Mouse (Mus musculus): ENCODE data around the gene Grm3. TPM values are rescaled to one million over a fixed set of nuclear protein-coding genes. Genes with fewer than 3 reads are reported as not detected.

Gene Grm3
- polyA plus RNA-seq, 1 experiment from 2014 or later, result 0.49 TPM

- H3K4me1 ChIP-seq, result no peaks in the 10 kb centered on the region
- no peak overlapping the region for H3K27ac ChIP-seq
- 89% methylated on average over 1 of the region's 1 CpGs for WGBS
- H3K36me3 ChIP-seq, result no peaks in the 10 kb centered on the region
- no peak overlapping the region for H3K9ac ChIP-seq
- no peak for ATAC-seq (ENCODE audit: insufficient number of reproducible peaks, insufficient read depth, low FRiP score, low TSS enrichment)
- H3K27me3 ChIP-seq, result no peaks in the 10 kb centered on the region
- no peak overlapping the region for H3K4me2 ChIP-seq (replicated peaks)
- H3K9me3 ChIP-seq, result no peaks in the 10 kb centered on the region
- H3K4me3 ChIP-seq, result no peak overlapping the region
Measured at GRCm38 (mm10) chr5:9692333-9692732, 32.6 kb downstream of the Grm3 start.

- no peaks in the 10 kb centered on the region for H3K36me3 ChIP-seq
- H3K27me3 ChIP-seq, result no peaks in the 10 kb centered on the region
- ATAC-seq (ENCODE audit: insufficient number of reproducible peaks, insufficient read depth, low FRiP score, low TSS enrichment), result no peak
- H3K9ac ChIP-seq, result no peak overlapping the region
- 39% methylated on average over 3 of the region's 3 CpGs for WGBS
- H3K27ac ChIP-seq, result no peak overlapping the region
- no peak overlapping the region for H3K4me3 ChIP-seq
- no peaks in the 10 kb centered on the region for H3K4me1 ChIP-seq
- no peaks in the 10 kb centered on the region for H3K9me3 ChIP-seq
- H3K4me2 ChIP-seq (replicated peaks), result no peak overlapping the region
Measured at GRCm38 (mm10) chr5:9690599-9691242, 34.2 kb downstream of the Grm3 start.

- Histone ChIP-seq H3K4me1 (no peaks in the 10 kb centered on the region), H3K9me3 (no peaks in the 10 kb centered on the region), H3K36me3 (no peaks in the 10 kb centered on the region), H3K4me2 (replicated peaks) (no peak overlapping the region), H3K27me3 (no peaks in the 10 kb centered on the region), H3K27ac (no peak overlapping the region), H3K9ac (no peak overlapping the region), H3K4me3 (no peak overlapping the region)
- WGBS, result 27% methylated on average over 1 of the region's 1 CpGs
- ATAC-seq (ENCODE audit: insufficient number of reproducible peaks, insufficient read depth, low FRiP score, low TSS enrichment), result no peak
Measured at GRCm38 (mm10) chr5:9690192-9690591, 34.8 kb downstream of the Grm3 start.

- no peak for ATAC-seq (ENCODE audit: insufficient number of reproducible peaks, insufficient read depth, low FRiP score, low TSS enrichment)
- H3K27ac ChIP-seq, result no peak overlapping the region
- 52% methylated on average over 2 of the region's 2 CpGs for WGBS
Measured at GRCm38 (mm10) chr5:9683204-9683603, 41.8 kb downstream of the Grm3 start.

GRCm38 (mm10) chr5:9669002-9669401 lies 56.0 kb downstream of the Grm3 start:
- H3K9ac ChIP-seq, result no peak overlapping the region
- H3K27ac ChIP-seq, result no peak overlapping the region
- WGBS, result 79% methylated on average over 1 of the region's 1 CpGs
- H3K4me2 ChIP-seq (replicated peaks), result no peak overlapping the region
- no peaks in the 10 kb centered on the region for H3K36me3 ChIP-seq
- no peaks in the 10 kb centered on the region for H3K9me3 ChIP-seq
- H3K4me1 ChIP-seq, result no peaks in the 10 kb centered on the region
- no peak for ATAC-seq (ENCODE audit: insufficient number of reproducible peaks, insufficient read depth, low FRiP score, low TSS enrichment)
- no peak overlapping the region for H3K4me3 ChIP-seq
- H3K27me3 ChIP-seq, result no peaks in the 10 kb centered on the region

More at GRCm38 (mm10) chr5:9683204-9683603, 41.8 kb downstream of the Grm3 start:
- H3K9me3 ChIP-seq, result no peaks in the 10 kb centered on the region
- H3K27me3 ChIP-seq, result no peaks in the 10 kb centered on the region
- H3K36me3 ChIP-seq, result no peaks in the 10 kb centered on the region
- H3K4me3 ChIP-seq, result no peak overlapping the region
- no peaks in the 10 kb centered on the region for H3K4me1 ChIP-seq
- no peak overlapping the region for H3K4me2 ChIP-seq (replicated peaks)
- no peak overlapping the region for H3K9ac ChIP-seq

DNA sequence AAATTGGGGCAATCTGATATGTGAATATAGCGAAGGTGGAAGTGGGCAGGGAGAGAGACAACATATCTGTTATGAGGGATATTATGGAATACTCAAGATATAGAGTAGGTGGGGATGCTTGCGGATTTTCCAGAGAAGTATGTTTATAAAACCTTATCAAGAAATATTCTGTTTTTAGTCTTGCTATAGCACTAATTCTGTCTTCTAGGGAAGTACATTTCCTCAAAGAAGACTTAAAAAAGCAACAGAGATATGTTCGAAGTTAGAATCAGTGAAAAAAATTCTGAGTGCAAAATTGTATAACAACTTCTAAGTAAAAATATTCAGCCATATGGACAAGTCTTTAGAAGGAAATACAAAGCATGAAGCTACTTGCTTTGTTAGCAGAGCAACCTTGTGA lies 61.6 kb downstream of the Grm3 start:
- H3K9ac ChIP-seq, result no peak overlapping the region
- ATAC-seq (ENCODE audit: insufficient number of reproducible peaks, insufficient read depth, low FRiP score, low TSS enrichment), result no peak
- H3K27ac ChIP-seq, result no peak overlapping the region
- no peak overlapping the region for H3K4me3 ChIP-seq
- 85% methylated on average over 3 of the region's 3 CpGs for WGBS
- H3K27me3 ChIP-seq, result no peaks in the 10 kb centered on the region
- no peak overlapping the region for H3K4me2 ChIP-seq (replicated peaks)
- no peaks in the 10 kb centered on the region for H3K36me3 ChIP-seq
- H3K4me1 ChIP-seq, result no peaks in the 10 kb centered on the region
- no peaks in the 10 kb centered on the region for H3K9me3 ChIP-seq

DNA sequence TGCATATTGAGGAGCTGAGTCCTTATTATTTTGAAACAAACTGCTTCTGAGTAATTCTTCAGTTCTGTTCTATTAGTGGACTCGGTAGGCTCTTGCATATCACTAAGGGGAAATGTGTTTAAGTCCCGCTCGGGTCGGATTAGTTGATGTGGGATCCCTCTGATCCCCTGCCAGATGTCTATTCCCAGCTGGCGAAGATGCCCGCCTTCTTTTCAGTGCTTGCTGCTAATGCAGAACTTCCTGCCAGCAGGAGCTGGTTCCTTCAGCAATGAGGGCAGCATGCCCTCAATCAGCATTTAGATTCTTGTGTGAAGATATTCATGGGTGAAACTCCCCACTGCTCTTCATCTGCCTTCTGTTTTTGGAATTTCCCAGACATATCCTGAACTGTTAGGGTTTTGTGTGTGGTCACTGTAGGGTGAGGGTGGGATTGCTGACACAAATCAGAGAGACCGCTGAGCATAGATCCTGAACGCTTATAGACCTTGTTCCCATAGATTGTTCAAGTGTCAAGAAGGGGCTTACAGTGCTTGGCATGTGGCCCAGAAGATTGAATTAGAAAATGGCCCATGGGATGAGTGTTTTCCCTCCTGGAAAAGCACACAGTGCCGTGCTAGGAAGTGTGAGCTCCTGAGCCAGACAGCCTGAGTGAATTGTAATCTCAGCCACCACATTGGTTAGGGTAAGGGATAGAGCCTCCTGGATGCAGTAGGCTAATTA lies 62.9 kb downstream of the Grm3 start:
- no peak overlapping the region for H3K9ac ChIP-seq
- H3K27ac ChIP-seq, result no peak overlapping the region
- H3K9me3 ChIP-seq, result no peaks in the 10 kb centered on the region
- 66% methylated on average over 9 of the region's 9 CpGs for WGBS
- ATAC-seq (ENCODE audit: insufficient number of reproducible peaks, insufficient read depth, low FRiP score, low TSS enrichment), result no peak
- no peak overlapping the region for H3K4me3 ChIP-seq
- no peak overlapping the region for H3K4me2 ChIP-seq (replicated peaks)
- H3K36me3 ChIP-seq, result no peaks in the 10 kb centered on the region
- H3K27me3 ChIP-seq, result no peaks in the 10 kb centered on the region
- no peaks in the 10 kb centered on the region for H3K4me1 ChIP-seq

DNA sequence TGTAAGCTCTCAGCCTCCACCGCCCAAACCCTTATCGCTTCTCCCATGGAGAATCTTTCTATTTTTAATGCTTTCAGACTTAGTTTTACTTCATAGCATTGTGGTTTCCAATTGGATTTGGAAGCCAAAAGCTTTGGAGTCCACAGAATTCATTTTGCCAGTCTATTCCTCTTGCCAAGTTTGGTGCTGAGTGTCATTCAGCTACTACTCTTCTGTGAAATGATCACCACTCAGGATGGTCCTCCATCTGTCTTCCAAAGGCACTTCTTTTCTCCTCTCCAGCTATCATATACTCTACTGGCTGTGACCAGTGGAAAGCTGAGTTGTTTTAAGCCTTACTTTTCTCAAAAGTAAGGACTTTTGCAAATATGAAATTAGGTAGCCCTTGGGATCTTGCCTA lies 86.4 kb downstream of the Grm3 start:
- 96% methylated on average over 2 of the region's 2 CpGs for WGBS
- Histone ChIP-seq H3K36me3 (no peaks in the 10 kb centered on the region), H3K4me1 (no peaks in the 10 kb centered on the region), H3K27me3 (no peaks in the 10 kb centered on the region), H3K9ac (no peak overlapping the region), H3K4me2 (replicated peaks) (no peak overlapping the region), H3K27ac (no peak overlapping the region), H3K9me3 (no peaks in the 10 kb centered on the region), H3K4me3 (no peak overlapping the region)
- no peak for ATAC-seq (ENCODE audit: insufficient number of reproducible peaks, insufficient read depth, low FRiP score, low TSS enrichment)

GRCm38 (mm10) chr5:9627220-9627619 lies 97.8 kb downstream of the Grm3 start:
- 74% methylated on average over 2 of the region's 2 CpGs for WGBS

DNA sequence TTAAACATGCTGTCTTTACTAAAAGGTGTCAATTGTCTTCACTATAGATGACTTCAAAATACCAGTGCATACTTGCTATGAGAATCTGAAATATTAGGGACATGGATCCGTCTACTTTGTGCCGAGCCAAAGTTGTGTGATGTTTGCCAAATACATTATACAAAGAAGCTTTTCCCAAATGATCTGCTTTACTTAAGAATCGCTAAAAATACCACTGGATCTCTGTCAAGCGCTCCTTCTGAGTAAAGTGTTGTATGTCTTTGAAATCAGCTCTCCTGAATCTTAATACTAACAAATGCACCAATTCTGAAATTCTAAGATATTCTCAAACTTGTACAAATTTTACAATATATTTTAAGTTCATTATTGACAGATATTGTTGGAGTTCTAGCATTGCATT lies 100.6 kb downstream of the Grm3 start:
- no peak overlapping the region for H3K4me2 ChIP-seq (replicated peaks)
- H3K4me3 ChIP-seq, result no peak overlapping the region
- no peak overlapping the region for H3K27ac ChIP-seq
- no peak for ATAC-seq (ENCODE audit: insufficient number of reproducible peaks, insufficient read depth, low FRiP score, low TSS enrichment)
- 86% methylated on average over 4 of the region's 4 CpGs for WGBS
- no peak overlapping the region for H3K9ac ChIP-seq
- H3K36me3 ChIP-seq, result no peaks in the 10 kb centered on the region
- no peaks in the 10 kb centered on the region for H3K4me1 ChIP-seq
- no peaks in the 10 kb centered on the region for H3K9me3 ChIP-seq
- no peaks in the 10 kb centered on the region for H3K27me3 ChIP-seq

More at GRCm38 (mm10) chr5:9627220-9627619, 97.8 kb downstream of the Grm3 start:
- Histone ChIP-seq H3K4me1 (no peaks in the 10 kb centered on the region), H3K27ac (no peak overlapping the region), H3K4me3 (no peak overlapping the region), H3K27me3 (no peaks in the 10 kb centered on the region), H3K9me3 (no peaks in the 10 kb centered on the region), H3K4me2 (replicated peaks) (no peak overlapping the region), H3K9ac (no peak overlapping the region), H3K36me3 (no peaks in the 10 kb centered on the region)
- no peak for ATAC-seq (ENCODE audit: insufficient number of reproducible peaks, insufficient read depth, low FRiP score, low TSS enrichment)

- no peaks in the 10 kb centered on the region for H3K27me3 ChIP-seq
- H3K4me2 ChIP-seq (replicated peaks), result no peak overlapping the region
- H3K4me3 ChIP-seq, result no peak overlapping the region
- H3K36me3 ChIP-seq, result no peaks in the 10 kb centered on the region
- H3K9ac ChIP-seq, result no peak overlapping the region
- 9% methylated on average over 4 of the region's 4 CpGs for WGBS
- no peak overlapping the region for H3K27ac ChIP-seq
- no peak for ATAC-seq (ENCODE audit: insufficient number of reproducible peaks, insufficient read depth, low FRiP score, low TSS enrichment)
- H3K4me1 ChIP-seq, result no peaks in the 10 kb centered on the region
- no peaks in the 10 kb centered on the region for H3K9me3 ChIP-seq
Measured at GRCm38 (mm10) chr5:9623095-9623459, 101.9 kb downstream of the Grm3 start.

DNA sequence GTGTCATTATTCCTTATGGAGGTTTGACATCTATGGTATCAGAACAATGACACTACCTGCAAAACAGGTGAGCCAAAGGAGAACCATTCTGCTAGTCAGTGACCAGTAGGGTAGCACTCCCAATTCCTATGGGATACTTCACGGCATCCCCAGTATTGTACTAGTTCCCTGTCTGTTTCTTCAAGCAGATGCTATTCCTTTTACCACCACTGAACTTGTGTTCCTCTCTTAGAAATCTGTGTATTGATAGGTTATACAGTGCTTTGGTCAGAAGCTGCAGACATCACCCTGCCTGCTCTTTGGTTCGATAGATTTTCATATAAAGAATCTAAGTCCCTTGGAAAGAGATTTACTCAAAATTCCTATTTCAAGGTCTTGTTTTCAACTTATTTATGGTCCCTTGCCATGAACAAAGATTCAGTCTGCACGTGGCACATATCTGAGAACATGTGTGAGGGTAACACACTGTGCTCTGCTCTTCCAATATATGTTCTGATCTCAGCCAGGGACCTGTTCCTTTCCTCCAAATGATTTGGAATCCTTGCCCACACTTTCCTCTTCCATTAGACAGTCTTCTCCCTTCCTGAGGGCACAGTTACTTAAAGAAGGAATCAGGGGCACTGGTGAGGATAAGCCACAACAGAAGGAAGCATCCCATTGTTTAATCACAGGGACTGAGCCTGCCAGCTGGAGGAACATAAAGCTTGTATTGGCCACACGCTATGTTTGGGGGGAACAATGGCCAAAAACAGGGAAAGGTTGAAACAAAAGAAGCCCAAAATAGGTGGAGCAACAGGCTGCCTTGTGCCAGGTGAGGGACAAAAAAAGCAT lies 102.5 kb downstream of the Grm3 start:
- Histone ChIP-seq H3K36me3 (no peaks in the 10 kb centered on the region), H3K27ac (no peak overlapping the region), H3K27me3 (no peaks in the 10 kb centered on the region), H3K4me3 (no peak overlapping the region), H3K4me2 (replicated peaks) (no peak overlapping the region), H3K4me1 (no peaks in the 10 kb centered on the region), H3K9me3 (no peaks in the 10 kb centered on the region), H3K9ac (no peak overlapping the region)
- WGBS, result 65% methylated on average over 4 of the region's 4 CpGs
- no peak for ATAC-seq (ENCODE audit: insufficient number of reproducible peaks, insufficient read depth, low FRiP score, low TSS enrichment)

Data from embryonic facial prominence, embryonic 12.5 days (tissue).